Mouse (Mus musculus) left cerebral cortex, adult 8-10 months (tissue): ENCODE results near the gene Foxr1. TPM values are rescaled to one million over a fixed set of nuclear protein-coding genes. Genes with fewer than 3 reads are reported as not detected.

Experiments used
- DNase-seq, 2 experiments: peaks; one replicate each; pipeline ENCODE4 v3.0.0; 2022; ENCODE audit warnings: low spot score in 2 of 2
- total RNA-seq, 4 experiments: library from RNA; stranded (reverse); gene quantifications; 2 replicates each; pipeline ENCODE4 v1.2.4; 2022

Foxr1 gene
- total RNA-seq = not detected

- no peak for DNase-seq
Observed at GRCm38 (mm10) chr9:44440961-44441360, at the start of gene Foxr1. Foxr1 (minus strand) TSS chr9:44441136.

- DNase-seq = no peak
Observed at GRCm38 (mm10) chr9:44490086-44490967, 49.4 kb upstream of the Foxr1 start.

GRCm38 (mm10) chr9:44489651-44490085, 48.7 kb upstream of the Foxr1 start:
- DNase-seq = no peak

GRCm38 (mm10) chr9:44488855-44489381, 48.0 kb upstream of the Foxr1 start:
- no peak for DNase-seq

- DNase-seq = no peak
Observed at GRCm38 (mm10) chr9:44488416-44488815, 47.5 kb upstream of the Foxr1 start.

GRCm38 (mm10) chr9:44487441-44487840, 46.5 kb upstream of the Foxr1 start:
- no peak for DNase-seq

GRCm38 (mm10) chr9:44486741-44487421, 45.9 kb upstream of the Foxr1 start:
- no peak for DNase-seq

- no peak for DNase-seq
Observed at GRCm38 (mm10) chr9:44486335-44486734, 45.4 kb upstream of the Foxr1 start.

GRCm38 (mm10) chr9:44485516-44486161, 44.7 kb upstream of the Foxr1 start:
- no peak for DNase-seq

- no peak for DNase-seq
Observed at GRCm38 (mm10) chr9:44485105-44485515, 44.2 kb upstream of the Foxr1 start.

- no peak for DNase-seq
Observed at GRCm38 (mm10) chr9:44484311-44485104, 43.6 kb upstream of the Foxr1 start.

- DNase-seq = peak in 1 of 2 experiments; percentile 45
Observed at GRCm38 (mm10) chr9:44483510-44484044, 42.6 kb upstream of the Foxr1 start.

GRCm38 (mm10) chr9:44483041-44483509, 42.1 kb upstream of the Foxr1 start:
- DNase-seq = no peak

GRCm38 (mm10) chr9:44482552-44482951, 41.6 kb upstream of the Foxr1 start, which contains the start of gene Bcl9l:
Bcl9l (plus strand) TSS chr9:44482825.
- DNase-seq = peak; percentile 81 to 87

- DNase-seq = no peak
Observed at GRCm38 (mm10) chr9:44482112-44482511, 41.2 kb upstream of the Foxr1 start.

GRCm38 (mm10) chr9:44479628-44480428, 38.9 kb upstream of the Foxr1 start:
- DNase-seq = peak; percentile 83 to 89

- peak; percentile 58 to 65 for DNase-seq
Observed at GRCm38 (mm10) chr9:44478959-44479605, 38.1 kb upstream of the Foxr1 start.

GRCm38 (mm10) chr9:44478229-44478921, 37.4 kb upstream of the Foxr1 start:
- DNase-seq = peak in 1 of 2 experiments; percentile 53
